Mouse (Mus musculus) thymus, postnatal 4 days (tissue): ENCODE data around the gene Gpr107.
"Not testable (repeated sequence)": the region's sequence is repeated elsewhere in the genome, so short reads cannot be mapped to it uniquely, and the experiment has no call there.

Experiments used
- DNase-seq: peaks from one replicate; pipeline ENCODE4 v3.0.0; 2021

Gpr107 gene

DNA sequence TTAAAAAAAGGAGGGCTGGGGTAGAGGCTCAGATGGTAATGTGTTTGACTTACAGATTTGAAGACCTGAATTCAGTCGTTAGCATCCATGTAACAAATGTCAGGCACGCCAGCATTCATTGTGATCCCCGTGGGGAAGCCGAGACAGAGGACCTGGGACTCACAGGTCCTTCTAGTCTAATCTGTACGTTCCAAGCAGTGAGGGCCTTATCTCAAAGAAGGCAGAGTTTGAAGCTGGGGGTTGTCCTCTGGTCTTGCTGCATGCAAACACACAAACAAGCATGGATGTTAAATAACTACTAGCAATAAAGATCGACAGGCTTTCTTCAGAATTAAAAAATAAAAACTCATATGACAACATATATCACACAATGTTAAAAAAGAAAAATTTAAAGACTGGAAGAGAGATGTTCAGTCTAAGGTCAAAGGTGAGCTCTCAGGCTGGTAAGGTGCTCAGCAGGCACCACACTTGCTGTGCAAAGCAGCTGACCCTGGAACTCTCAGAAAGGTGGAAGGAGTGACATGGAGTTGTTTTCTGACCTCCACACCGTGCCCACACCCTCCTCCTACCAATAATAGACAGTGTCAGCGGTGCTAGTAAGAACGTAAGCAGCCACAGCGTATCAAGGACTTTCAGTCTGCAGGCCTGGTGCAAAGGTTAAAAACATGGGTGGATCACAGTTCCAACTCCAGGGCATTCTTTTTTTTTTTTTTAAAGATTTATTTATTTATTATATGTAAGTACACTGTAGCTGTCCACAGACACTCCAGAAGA lies 8.2 kb downstream of the Gpr107 start:
- DNase-seq, result no peak

DNA sequence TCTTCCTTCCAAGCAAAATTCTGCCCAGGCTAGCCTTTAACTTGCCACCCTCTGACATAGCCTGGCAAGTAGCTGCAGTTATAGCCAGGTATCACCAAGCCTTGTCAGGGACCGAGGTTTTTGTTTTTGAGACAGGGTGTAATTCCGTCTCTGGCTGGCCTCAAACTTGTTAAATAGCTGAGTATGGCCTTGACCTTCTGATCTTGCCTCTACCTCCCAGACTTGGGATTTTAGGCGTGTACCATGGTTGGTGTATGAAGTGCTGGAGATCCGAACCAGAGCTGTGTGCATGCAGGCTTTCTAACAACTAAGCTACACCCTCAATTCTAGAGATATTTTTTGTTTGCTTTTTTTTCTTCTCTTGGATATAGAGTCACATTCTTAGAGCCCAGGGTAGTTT lies 9.5 kb downstream of the Gpr107 start:
- no peak for DNase-seq

DNA sequence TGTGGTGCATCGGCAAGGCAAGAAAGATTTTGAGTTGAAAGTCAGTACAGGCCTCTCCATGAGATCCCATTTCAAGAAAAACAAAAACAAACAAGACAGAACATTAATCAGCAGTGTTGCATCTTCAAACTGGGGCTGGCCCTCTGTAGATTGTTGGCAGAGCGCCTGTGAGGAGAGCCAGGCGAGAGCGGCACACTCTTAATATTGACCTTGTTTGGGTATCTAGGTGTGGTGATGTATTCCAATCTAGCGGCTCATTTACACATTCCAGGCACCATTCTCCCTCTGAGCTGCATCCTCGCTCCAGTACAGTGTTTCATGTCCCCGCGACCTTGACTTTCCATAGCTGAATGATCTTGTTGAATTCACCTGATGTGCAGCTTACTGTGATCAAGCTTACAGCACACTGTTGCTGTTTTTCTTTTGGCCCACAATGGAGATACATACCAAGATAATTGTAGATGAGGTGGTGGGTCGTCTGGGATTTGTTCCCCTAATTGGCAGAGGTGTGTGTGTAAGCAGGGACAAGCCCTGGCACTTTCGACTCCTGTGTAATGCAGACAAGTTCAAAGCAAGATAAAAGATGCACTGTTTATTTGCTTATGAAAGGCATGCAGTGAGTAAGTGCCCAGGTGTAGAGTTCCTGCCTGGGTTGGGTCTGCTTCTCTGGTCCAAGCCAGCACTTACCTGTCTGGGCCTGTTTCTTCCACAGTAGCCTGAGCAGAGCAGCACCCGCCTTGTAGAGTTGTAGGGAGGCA lies 11.4 kb downstream of the Gpr107 start:
- DNase-seq, result no peak

DNA sequence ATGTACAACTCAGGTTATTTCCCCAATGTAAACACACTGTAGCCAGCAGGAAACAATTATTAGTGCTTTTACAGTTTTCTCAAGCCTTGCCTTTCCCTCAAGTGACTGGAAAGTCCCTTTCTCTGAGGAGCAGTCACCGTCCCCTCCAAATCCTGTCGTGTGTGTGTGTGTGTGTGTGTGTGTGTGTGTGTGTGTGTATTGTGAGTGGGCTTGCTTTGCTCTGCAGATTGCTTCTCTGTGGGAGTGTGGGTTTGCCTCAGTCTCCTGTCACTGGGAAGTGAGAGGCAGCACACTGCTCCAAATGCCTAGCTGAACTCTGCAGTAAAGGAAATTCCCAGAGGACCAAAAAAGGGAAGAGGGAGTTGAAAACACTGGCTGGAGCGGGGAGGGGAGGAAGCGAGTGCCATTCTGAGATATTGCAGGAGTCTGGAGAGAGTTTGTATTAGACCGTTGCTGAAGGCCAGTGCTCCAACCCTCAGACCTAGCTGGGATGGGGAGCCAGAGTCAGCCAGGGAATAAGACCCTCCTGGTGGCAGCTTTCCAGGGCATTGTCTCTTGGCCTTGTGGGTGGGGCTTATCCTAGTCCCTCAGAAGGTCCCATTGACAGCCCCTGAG lies 12.8 kb downstream of the Gpr107 start:
- no peak for DNase-seq

DNA sequence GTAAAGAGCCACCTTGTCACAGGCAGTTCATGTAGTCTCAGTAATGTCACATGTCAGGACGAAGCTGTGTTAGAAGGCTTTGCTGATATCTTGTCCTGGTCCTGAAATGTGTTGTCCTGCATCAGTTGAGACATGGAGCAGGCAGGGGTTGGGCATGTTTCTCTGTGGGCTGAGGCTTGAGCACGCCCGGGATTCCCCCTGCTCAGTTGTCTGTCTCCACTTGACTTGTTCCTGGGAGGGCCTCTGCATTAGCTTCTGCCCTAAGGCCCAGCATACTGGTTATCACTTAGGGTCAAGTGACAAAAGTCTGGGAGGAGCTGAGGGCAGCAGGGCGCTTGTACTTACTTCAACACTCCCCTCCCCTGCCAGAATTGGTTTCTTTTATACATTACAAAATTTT lies 13.4 kb downstream of the Gpr107 start:
- no peak for DNase-seq

DNA sequence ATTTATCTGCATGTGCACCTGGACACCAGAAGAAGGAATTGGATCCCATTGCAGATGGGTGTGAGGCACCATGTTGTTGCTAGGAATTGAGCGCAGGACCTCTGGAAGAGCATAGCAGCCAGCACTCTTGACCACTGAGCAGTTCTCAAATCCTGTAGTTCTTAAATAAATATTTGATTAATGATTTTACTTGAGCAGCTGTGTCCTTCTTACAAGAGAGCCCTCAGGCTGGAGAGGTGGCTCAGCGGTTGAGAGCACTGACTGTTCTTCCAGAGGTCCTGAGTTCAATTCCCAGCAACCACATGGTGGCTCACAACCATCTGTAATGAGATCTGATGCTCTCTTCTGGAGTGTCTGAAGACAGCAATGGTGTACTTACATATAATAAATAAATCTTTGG lies 15.5 kb downstream of the Gpr107 start:
- not testable (repeated sequence) for DNase-seq

DNA sequence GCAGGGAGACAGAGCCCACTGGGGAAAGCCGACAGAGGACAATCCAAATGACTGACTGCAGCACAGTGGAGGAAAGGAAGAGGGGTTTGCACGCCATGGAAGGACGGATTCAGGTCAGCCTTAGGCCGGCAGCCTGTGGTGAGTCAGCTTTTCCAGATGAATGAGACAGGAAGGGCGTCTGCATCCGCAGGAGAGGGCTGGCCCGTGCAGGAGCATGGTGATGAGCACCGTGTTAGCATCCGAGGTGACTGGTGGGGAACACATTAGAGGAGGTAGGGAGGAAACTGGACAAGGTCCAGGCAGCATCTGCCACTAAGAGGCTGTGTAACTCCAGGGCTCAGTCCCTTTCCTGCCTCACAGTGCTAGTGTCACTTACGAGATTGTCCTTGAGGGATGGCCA lies 16.9 kb downstream of the Gpr107 start:
- DNase-seq, result no peak

DNA sequence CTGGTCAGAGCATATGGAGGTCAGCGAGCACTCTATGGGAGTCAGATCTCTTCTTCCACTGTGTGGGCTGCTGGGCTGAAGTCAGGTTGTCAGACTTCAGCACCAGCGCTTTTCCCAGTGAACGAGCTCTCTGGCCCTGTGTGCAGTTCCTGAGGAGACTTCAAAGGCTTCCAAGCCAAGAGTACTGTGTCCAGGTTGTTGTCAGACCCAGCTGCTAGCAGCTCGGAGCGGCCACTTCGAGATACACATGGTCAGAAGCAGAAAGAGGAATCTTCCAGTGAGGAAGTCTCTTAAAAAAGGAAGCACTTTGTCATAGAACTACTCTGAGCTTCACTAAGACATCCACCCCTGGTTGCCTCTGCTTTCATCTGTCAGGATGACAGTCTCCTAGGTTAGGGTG lies 18.0 kb downstream of the Gpr107 start:
- DNase-seq, result no peak

DNA sequence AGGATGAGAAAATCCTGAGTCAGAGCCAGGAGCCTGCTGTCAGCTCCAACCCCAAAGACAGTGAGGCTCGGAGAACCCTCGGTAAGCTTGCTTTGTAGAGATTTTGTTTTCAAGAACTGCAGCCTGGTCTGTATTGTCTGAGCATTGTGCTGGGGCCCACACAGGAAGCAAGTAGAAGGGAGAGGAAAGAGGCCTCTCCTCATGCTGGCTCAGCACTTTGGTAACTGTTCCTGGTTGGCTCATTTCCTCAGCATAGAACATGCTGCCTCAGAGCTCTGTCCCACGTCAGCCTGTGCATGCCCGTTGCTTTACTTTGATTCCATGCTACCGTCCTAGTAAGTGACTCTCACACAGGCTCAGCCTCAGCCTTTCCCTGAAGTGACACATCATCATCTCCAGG lies 19.9 kb downstream of the Gpr107 start:
- DNase-seq, result peak; percentile 55

DNA sequence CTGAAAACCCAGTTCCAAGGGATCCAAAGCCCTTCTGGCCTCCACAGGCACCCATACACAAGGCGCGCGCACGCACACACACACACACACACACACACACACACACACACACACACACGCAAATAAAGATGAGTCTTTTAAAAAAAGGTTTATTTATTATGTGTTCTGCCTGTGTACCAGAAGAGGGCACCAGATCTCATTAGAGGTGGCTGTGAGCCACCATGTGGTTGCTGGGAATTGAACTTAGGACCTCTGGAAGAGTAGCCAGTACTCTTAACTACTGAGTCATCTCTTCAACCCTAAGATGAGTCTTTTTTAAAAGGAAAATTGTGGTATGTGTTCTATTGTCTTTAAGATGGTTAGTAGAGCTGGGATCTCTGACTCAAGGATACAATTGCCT lies 20.4 kb downstream of the Gpr107 start:
- DNase-seq, result no peak

DNA sequence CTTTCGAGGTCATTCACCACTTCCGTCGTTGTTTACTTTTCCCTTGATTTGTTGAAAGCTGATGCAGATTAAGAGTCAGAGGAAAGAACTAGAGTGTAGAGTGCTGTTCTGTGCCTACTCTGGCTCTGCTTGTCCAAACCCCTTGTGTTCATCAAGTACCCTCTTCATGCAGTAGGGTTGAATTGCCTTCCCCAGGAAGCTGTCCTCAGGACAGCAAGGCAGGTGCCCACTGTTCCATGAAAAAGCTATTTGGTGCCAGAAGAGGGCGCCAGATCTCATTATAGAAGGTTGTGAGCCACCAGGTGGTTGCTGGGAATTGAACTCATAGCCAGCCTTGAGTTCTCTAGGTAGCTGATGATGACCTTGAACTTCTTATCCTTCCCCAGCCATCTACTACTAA lies 21.2 kb downstream of the Gpr107 start:
- DNase-seq, result peak; percentile 51

DNA sequence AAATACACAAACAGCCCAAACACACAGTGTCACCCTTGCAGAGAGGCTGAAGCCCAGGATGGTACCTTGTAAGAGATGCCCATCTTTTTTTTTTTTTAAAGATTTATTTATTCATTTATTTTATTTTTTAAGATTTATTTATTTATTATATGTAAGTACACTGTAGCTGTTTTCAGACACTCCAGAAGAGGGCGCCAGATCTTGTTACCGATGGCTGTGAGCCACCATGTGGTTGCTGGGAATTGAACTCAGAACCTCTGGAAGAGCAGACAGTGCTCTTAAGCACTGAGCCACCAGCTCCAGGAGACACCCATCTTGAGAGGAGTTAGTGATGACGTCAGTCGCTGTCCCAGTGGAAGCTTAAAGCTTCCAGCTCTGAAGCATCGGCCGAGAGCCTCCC lies 26.5 kb downstream of the Gpr107 start:
- peak; percentile 67 for DNase-seq

DNA sequence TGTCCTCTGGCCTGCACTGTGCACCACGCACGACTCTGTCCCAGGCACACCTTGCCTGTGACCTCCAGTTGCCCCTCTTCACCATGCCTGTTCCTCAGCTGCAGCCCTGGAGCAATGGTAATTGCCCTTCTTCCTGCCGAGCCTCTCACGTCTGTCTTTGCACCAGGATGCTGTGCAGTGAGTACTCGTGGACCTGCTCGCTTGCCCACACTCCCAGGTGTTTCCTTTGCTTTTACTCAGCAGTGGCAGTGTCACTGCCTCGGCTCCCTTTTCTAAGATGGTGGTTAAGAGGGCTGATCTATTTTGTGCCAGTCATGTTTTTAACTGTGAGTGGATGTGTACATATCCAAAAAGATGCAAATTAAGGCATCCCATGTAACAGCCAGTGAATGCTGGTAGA lies 27.4 kb downstream of the Gpr107 start:
- DNase-seq, result peak; percentile 57

DNA sequence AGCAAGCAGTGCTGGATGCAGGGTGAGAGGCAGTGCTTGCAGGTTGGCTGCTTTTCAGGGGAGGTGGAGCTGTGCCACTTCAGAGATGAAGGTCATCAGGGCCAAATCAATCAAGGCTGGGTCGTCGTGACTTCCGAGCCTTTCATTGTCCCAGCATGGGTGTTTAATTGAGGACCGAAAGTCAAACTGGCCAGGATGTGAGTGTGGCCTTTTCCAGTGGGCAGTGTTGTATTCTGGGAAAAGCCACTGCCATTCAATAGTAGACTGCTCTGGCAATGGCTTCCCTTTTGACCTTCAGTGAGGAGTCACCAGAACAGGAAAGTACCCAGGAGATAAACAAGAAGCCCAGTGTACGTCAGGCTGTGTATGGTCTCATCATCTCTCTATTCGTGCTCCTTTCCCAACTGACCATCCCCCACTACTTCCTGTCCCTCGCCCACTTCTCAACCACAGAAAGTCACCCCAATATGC lies 28.0 kb downstream of the Gpr107 start:
- DNase-seq, result no peak

DNA sequence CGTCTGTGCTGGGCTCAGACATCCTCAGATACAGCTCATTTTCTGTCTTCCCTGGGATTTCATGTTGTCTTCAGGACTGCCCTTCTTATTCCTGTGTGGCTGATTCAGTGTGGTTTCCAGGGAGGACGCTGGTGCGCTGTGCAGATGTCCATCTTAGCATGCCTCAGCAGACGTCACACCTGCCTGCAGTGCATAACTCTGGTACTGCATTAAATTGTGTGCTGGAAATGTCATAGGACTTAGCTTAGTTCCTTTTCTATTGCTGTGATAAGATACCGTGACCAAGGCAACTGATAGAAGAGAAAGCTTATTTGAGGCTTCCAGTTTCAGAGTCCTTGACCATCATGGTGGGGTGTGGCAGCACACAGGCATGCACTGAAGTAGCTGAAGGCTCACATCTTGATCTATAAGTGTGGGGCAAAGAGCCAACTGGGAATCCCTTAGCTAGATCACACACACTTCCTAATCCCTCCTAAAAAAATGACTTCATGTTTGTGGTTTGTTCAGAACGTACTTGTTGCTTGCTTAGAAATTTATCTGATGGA lies 30.7 kb downstream of the Gpr107 start:
- no peak for DNase-seq

DNA sequence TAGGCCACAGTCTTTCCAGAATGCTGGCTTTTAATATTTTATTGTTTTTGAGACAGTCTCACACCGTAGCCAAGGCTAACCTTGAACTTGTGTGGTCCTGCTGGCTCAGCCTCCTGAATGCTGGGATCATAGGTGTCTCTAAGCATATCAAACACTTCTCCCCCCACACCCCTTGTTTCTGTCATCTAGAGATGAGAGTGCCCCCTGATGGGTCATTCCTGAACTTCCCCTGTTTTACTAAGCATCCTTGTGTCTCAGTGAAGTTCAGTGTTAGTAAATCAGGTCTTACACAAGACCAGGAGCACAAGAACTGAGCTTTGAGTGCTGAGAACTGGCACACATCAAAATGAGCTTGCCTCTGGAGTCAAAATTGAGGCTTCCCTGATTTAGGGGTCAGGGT lies 31.7 kb downstream of the Gpr107 start:
- DNase-seq, result peak; percentile 64

DNA sequence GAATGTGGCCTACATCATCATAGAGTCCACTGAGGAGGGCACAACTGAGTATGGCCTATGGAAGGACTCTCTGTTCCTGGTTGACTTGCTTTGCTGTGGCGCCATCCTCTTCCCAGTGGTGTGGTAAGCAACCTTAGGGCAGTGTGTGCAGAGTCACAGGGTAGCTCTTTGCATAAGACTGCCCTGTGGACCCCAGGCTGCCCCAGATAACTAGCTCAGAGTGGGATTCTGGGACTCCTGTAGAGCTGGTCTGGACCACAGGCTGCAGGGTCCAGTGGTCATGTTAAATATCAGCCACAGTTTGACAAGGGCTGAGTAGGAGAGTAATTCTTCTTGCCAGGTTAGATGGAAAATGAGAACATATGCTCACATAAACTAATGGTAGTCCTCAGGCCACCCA lies 36.6 kb downstream of the Gpr107 start:
- DNase-seq, result no peak

DNA sequence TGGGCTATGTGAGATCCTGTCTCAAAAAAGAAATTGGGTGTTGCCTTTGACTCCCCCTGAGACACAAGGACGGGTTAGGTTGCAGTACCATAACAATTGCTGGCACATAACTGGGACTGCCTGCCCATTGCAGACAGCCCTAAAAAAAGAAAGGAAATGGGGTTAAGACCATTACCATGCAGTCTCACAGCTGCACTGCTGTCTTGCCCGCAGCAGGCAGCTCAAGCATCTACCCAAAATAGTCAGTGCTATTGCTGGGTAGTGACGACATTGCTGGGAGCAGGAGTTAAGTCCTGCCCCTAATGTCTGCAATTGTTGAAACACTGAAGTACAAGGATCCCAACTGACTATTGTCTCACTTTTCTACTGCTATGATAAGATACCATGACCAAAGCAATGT lies 37.5 kb downstream of the Gpr107 start:
- no peak for DNase-seq

DNA sequence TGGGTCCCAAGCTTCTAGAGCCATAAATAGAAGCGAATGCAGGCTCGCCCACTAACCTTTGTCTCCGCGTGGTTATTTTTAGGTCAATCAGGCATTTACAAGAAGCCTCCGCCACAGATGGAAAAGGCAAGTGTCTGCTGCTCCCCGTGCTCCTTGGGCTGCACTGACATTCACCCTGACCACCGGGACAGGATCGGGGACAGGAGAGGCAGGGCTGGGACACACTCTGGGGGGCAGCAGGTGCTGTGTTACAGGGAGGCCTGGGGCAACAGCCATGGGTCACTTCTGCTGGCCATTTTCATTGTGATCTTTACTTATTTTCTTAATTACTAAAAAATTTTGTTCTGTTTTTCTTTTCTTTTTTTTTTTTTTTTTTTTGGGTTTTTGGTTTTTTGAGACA lies 39.6 kb downstream of the Gpr107 start:
- DNase-seq, result no peak

DNA sequence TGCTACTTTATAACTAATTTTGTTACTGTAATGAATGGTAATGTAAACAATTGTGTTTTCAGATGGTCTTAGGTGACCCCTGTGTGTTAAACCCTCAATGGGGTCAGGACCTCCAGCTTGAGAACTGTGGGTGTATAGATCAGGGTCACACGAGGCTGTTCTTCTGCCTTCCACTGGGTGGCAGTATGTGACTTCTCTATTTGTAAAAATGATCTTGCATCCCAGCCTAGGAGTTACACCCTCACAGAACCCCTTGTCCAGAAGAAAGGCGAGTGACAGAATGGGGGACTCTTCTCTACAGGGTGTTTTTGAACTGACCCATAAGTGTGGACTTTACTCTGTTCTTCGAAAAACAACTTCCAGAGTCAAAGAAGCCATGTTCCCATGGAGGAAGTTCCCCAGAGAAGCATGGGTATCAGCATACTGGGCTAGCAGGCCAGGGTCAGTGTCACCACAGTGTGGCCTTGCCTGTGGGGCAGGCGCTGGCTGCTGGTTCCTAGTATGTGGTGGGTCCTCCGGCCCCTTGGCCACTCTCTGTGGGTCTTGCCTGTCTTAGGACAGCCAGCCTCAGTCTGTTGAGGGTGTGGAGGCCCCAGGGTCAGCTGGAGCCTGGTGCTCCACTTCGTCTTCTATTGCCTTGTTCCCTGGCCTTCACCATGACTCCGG lies 42.4 kb downstream of the Gpr107 start:
- peak; percentile 59 for DNase-seq

DNA sequence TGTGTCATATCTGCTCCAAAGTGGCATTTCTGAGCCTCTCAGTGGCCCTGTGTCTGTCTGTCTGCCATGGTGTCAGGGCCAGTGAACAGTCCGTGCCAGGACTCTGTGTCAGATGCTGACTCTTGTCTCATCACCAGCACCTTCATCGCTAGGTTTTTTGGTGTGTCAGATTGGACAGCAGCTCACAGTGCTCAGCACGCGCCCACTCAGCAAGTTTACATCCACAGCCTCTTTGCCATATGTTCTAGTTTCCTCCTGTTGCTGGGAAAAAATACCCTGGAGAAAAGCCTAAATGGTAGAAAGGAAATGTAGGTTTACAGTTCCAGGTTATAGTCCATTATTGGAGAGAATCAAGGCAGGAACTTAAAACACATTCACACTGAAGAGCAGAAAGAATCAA lies 46.5 kb downstream of the Gpr107 start:
- DNase-seq, result no peak

DNA sequence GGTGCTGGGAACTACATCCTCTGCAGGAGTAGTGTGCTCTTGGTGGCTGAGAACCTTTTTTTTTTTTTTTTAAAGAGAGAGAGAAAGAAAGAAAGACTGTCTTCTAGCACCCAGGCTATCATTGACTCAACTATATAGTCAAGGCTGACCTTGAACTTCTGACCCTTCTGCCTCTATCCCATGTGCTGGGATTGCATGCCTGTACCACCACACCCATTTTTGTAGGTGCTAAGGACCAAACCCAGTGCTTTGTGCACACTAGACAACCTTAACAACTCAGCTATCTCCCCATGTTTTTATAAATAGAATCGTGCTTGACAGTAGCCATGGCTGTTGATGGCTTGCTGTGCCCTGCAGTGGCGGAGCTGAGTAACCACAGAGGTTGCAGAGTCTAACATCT lies 47.9 kb downstream of the Gpr107 start:
- no peak for DNase-seq

DNA sequence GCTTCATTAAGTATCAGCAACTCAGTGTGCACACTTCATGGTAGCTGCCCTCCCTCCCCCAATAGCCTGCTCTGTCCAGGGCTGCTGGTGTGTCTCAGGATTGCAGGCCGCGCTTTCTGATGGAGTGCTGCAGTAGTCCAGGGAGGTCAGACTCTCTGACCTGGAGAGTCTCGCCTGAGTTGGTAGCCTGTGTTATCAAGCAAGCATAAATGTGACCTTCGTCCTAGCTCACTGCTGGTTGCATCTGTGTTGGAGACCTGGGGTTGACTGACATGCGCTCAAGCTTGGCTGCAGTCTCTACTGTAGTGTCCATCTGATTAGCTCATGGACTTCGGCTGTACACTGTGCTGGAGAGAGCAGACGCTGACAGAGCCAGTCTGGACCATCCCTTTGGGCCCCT lies 49.7 kb downstream of the Gpr107 start:
- DNase-seq, result no peak
